Mouse (Mus musculus) neural tube, embryonic 15.5 days (tissue): ENCODE data around the gene Tex2. TPM values are rescaled to one million over a fixed set of nuclear protein-coding genes. Genes with fewer than 3 reads are reported as not detected.

ENCODE experiments used
- ATAC-seq: fragments of 200-750 bp; cut with Nextera tagmentation; 2 replicates; pipeline ENCODE4 v1.8.0; 2017; ENCODE audit warnings: mild to moderate bottlenecking, moderate TSS enrichment, moderate library complexity; ENCODE audit not compliant: low FRiP score
- H3K27ac ChIP-seq: fragments of 300-500 bp; sonication (generic); replicated peaks from 2 replicates; pipeline ENCODE4 v1.5.1; 2015; ENCODE audit warnings: mild to moderate bottlenecking, inconsistent platforms
- H3K27me3 ChIP-seq: fragments of 300-500 bp; sonication (generic); replicated peaks from 2 replicates; pipeline ENCODE4 v1.6.1; 2015; ENCODE audit warnings: inconsistent platforms
- H3K36me3 ChIP-seq: fragments of 300-500 bp; sonication (generic); 2 replicates; pipeline ENCODE4 v1.6.1; 2015; ENCODE audit warnings: inconsistent platforms
- H3K4me1 ChIP-seq: fragments of 300-500 bp; sonication (generic); 2 replicates; pipeline ENCODE4 v1.6.1; 2015; ENCODE audit warnings: inconsistent platforms
- H3K4me2 ChIP-seq: fragments of 300-500 bp; sonication (generic); 2 replicates; pipeline ENCODE4 v1.6.1; 2015; ENCODE audit warnings: inconsistent platforms, mild to moderate bottlenecking, moderate library complexity
- H3K4me3 ChIP-seq: fragments of 300-500 bp; sonication (generic); replicated peaks from 2 replicates; pipeline ENCODE4 v1.5.1; 2015; ENCODE audit warnings: mild to moderate bottlenecking, inconsistent platforms
- H3K9ac ChIP-seq: fragments of 300-500 bp; sonication (generic); replicated peaks from 2 replicates; pipeline ENCODE4 v1.6.1; 2015; ENCODE audit warnings: mild to moderate bottlenecking, inconsistent platforms
- H3K9me3 ChIP-seq: fragments of 300-500 bp; sonication (generic); replicated peaks from 2 replicates; pipeline ENCODE4 v1.6.1; 2016; ENCODE audit warnings: inconsistent platforms
- WGBS: fragments of 180-500 bp; shearing (Covaris S2); methylation state at CpG from one replicate; pipeline ENCODE4 v1.1.7; 2015; ENCODE audit warnings: mixed read lengths; 5-methylcytosine and 5-hydroxymethylcytosine counted together
- polyA plus RNA-seq: library from polyadenylated mRNA; unstranded; fragments of >200 nt; fragmentation: Nextera tagmentation; extraction: Ambion mirVana; gene quantifications from 2 replicates; pipeline ENCODE4 v1.2.1, GENCODE M21; 2015

The Tex2 gene
- polyA plus RNA-seq, 1 experiment from 2014 or later: 35.1 TPM

- H3K36me3 ChIP-seq: no peaks in the 10 kb centered on the region
- no peak overlapping the region for H3K4me3 ChIP-seq
- no peaks in the 10 kb centered on the region for H3K9me3 ChIP-seq
- no peak overlapping the region for H3K4me2 ChIP-seq
- H3K27ac ChIP-seq: 0 out of 2 replicates have a peak overlapping the region, but pooled peaks have one; percentile 10
- WGBS: 55% methylated on average over 9 of the region's 9 CpGs
- ATAC-seq: no peak
- peaks cover 27% of the 10 kb centered on the region for H3K4me1 ChIP-seq
- no peak overlapping the region for H3K9ac ChIP-seq
- H3K27me3 ChIP-seq: no peaks in the 10 kb centered on the region
Measured at GRCm38 (mm10) chr11:106573476-106574240, 39.6 kb downstream of the Tex2 start.

DNA sequence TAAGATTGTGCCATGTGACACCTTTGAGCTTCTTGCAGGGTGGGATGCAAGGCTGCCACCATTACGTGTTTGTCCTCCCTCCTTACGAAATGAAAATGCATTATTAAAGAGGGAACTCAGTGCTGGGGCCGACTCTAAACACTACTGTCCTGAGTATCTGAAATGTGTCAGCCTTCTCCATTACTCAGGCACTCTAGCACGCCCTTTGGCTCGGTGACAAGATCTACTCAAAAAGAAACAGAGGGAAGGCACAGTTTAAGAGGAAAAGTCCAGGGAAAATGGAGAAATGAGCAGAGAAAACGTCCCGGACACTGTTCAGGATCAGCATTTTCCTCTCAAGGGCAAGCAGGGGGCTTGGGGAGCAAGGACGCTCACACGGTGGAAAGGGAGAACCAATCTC is 40.3 kb downstream of the Tex2 start:
- H3K4me3 ChIP-seq: no peak overlapping the region
- H3K27ac ChIP-seq: peak overlapping the region; percentile 43; the same call in 1 of the 2 replicates
- ATAC-seq: no peak
- no peaks in the 10 kb centered on the region; the same call in 1 of the 2 replicates for H3K36me3 ChIP-seq
- no peak overlapping the region for H3K4me2 ChIP-seq
- no peaks in the 10 kb centered on the region for H3K9me3 ChIP-seq
- H3K27me3 ChIP-seq: no peaks in the 10 kb centered on the region
- no peak overlapping the region for H3K9ac ChIP-seq
- WGBS: 57% methylated on average over 9 of the region's 9 CpGs
- H3K4me1 ChIP-seq: peaks cover 27% of the 10 kb centered on the region

- H3K27ac ChIP-seq: peak overlapping the region; percentile 43
Measured at GRCm38 (mm10) chr11:106572020-106572782, 41.0 kb downstream of the Tex2 start.

GRCm38 (mm10) chr11:106571026-106571983 is 41.9 kb downstream of the Tex2 start:
- Histone ChIP-seq H3K27ac (peak overlapping the region; percentile 43), H3K9ac (no peak overlapping the region), H3K4me2 (no peak overlapping the region), H3K9me3 (no peaks in the 10 kb centered on the region), H3K4me1 (peaks cover 27% of the 10 kb centered on the region), H3K36me3 (peaks cover 14% of the 10 kb centered on the region), H3K27me3 (no peaks in the 10 kb centered on the region), H3K4me3 (no peak overlapping the region)
- ATAC-seq: no peak
- 67% methylated on average over 11 of the region's 11 CpGs for WGBS

More at GRCm38 (mm10) chr11:106572020-106572782, 41.0 kb downstream of the Tex2 start:
- Histone ChIP-seq H3K4me1 (peaks cover 27% of the 10 kb centered on the region), H3K9me3 (no peaks in the 10 kb centered on the region), H3K4me3 (no peak overlapping the region), H3K36me3 (peaks cover 5% of the 10 kb centered on the region; the same call in 1 of the 2 replicates), H3K9ac (no peak overlapping the region), H3K4me2 (no peak overlapping the region), H3K27me3 (no peaks in the 10 kb centered on the region)
- 27% methylated on average over 15 of the region's 15 CpGs for WGBS
- peak; percentile 71; the same call in 1 of the 2 replicates for ATAC-seq

- WGBS: 74% methylated on average over 14 of the region's 14 CpGs
Measured at GRCm38 (mm10) chr11:106568329-106568960, 44.8 kb downstream of the Tex2 start.

GRCm38 (mm10) chr11:106566040-106566785 is 47.0 kb downstream of the Tex2 start:
- Histone ChIP-seq H3K4me3 (no peak overlapping the region), H3K4me2 (no peak overlapping the region), H3K9me3 (no peaks in the 10 kb centered on the region), H3K9ac (no peak overlapping the region), H3K36me3 (peaks cover 18% of the 10 kb centered on the region), H3K27ac (no peak overlapping the region), H3K27me3 (no peaks in the 10 kb centered on the region), H3K4me1 (0 out of 2 replicates have a peak, but pooled peaks cover 2% of the 10 kb centered on the region)
- no peak for ATAC-seq
- WGBS: 98% methylated on average over 8 of the region's 8 CpGs

More at GRCm38 (mm10) chr11:106568329-106568960, 44.8 kb downstream of the Tex2 start:
- H3K27me3 ChIP-seq: no peaks in the 10 kb centered on the region
- H3K9ac ChIP-seq: no peak overlapping the region
- H3K4me1 ChIP-seq: peaks cover 25% of the 10 kb centered on the region
- H3K4me3 ChIP-seq: no peak overlapping the region
- H3K27ac ChIP-seq: no peak overlapping the region
- no peak for ATAC-seq
- peaks cover 18% of the 10 kb centered on the region for H3K36me3 ChIP-seq
- no peaks in the 10 kb centered on the region for H3K9me3 ChIP-seq
- H3K4me2 ChIP-seq: no peak overlapping the region

- H3K4me2 ChIP-seq: no peak overlapping the region
- ATAC-seq: no peak
- 86% methylated on average over 12 of the region's 12 CpGs for WGBS
- no peaks in the 10 kb centered on the region for H3K27me3 ChIP-seq
- no peaks in the 10 kb centered on the region for H3K4me1 ChIP-seq
- peaks cover 18% of the 10 kb centered on the region for H3K36me3 ChIP-seq
- no peak overlapping the region for H3K9ac ChIP-seq
- H3K4me3 ChIP-seq: no peak overlapping the region
- H3K27ac ChIP-seq: no peak overlapping the region
- no peaks in the 10 kb centered on the region for H3K9me3 ChIP-seq
Measured at GRCm38 (mm10) chr11:106564261-106564660, 49.0 kb downstream of the Tex2 start.

DNA sequence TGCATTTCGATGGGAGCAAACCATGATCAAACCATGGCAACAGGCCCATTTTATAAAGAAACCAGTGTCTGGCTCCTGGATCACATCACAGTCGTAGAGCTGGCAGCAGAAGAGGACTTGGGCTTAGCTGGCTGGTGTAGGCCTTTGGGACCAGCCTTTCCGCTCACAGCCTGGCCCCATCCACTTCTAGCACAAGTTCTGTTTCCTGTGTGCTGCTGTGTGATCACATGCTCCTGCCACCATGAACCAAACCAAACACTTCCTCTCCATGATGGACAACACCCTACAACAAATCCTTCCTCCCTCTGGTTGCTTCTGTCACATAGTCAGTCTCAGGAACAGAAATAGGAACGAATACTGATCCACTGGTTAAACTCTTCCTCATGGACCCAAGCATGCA is 50.5 kb downstream of the Tex2 start:
- 84% methylated on average over 4 of the region's 4 CpGs for WGBS
- no peak for ATAC-seq
- Histone ChIP-seq H3K4me2 (no peak overlapping the region), H3K27ac (no peak overlapping the region), H3K27me3 (no peaks in the 10 kb centered on the region), H3K9ac (no peak overlapping the region), H3K36me3 (peaks cover 18% of the 10 kb centered on the region), H3K9me3 (no peaks in the 10 kb centered on the region), H3K4me3 (no peak overlapping the region), H3K4me1 (peaks cover 5% of the 10 kb centered on the region; the same call in 1 of the 2 replicates)

GRCm38 (mm10) chr11:106559773-106560172 is 53.5 kb downstream of the Tex2 start:
- H3K36me3 ChIP-seq: no peaks in the 10 kb centered on the region
- 86% methylated on average over 7 of the region's 7 CpGs for WGBS
- ATAC-seq: no peak

DNA sequence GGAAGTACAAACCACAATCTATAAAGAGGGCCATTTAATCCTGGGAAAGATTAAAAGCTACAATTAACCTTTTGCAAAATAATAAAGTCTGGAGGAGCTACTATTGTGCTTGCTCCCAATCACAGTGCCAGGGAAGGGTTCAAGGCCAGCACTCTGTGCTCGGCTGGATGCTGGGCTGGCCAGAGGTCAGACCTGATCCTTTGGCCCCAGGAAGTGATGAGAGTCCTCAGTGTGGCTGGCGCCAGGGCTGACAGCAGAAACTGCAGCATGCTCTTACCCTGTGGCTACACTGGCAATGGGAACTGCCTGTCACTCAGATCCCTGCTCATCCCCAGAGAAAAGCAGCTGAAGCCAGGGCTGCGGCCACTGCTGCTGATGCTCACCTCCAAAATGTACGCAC is 55.2 kb downstream of the Tex2 start:
- H3K4me2 ChIP-seq: no peak overlapping the region
- no peak for ATAC-seq

More at GRCm38 (mm10) chr11:106559773-106560172, 53.5 kb downstream of the Tex2 start:
- Histone ChIP-seq H3K27ac (no peak overlapping the region), H3K4me1 (peaks cover 22% of the 10 kb centered on the region), H3K9ac (no peak overlapping the region), H3K4me2 (no peak overlapping the region), H3K9me3 (no peaks in the 10 kb centered on the region), H3K4me3 (no peak overlapping the region), H3K27me3 (no peaks in the 10 kb centered on the region)

More for the DNA sequence above, 55.2 kb downstream of the Tex2 start:
- H3K27ac ChIP-seq: no peak overlapping the region
- H3K27me3 ChIP-seq: no peaks in the 10 kb centered on the region
- H3K4me3 ChIP-seq: no peak overlapping the region
- no peaks in the 10 kb centered on the region for H3K9me3 ChIP-seq
- H3K4me1 ChIP-seq: peaks cover 22% of the 10 kb centered on the region
- H3K9ac ChIP-seq: no peak overlapping the region
- H3K36me3 ChIP-seq: no peaks in the 10 kb centered on the region
- WGBS: 78% methylated on average over 4 of the region's 4 CpGs
